Mouse (Mus musculus): ENCODE results near the gene Epha1.

The Epha1 gene

DNA sequence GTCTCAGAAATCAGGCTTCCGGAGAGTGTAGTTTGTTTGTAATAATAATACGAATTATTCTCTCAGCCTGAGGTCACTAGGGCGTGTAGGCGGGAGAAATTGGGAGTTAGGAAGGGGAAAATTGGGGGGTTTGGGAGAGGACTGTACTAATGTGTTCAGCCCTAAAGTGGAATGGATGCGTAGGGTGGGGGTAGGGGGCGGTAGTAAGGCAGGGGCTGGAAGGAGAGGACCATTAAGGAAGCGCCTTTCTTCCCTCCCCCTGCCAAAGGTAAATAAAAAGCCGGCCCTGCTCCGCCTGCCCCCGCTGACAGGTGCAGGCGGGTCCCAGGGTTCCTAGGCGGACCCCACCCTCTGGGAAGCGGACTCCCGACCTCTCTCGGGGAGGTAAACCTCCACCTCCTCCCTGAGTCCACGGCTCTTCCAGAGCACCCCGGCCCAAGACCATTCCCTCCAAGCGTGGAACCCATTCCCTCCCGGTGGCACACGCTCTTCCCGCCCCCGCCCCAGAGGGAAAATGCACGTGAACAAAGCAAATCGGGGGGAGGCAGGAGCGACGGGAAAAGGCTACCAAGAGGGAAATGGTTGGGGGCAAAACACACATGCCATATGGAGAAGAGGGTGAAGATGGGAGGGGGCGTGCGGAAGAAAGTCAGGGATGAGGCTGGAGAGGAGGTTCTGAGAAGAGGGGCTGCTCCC lies 49.5 kb downstream of the Epha1 start:
- DNase-seq = peak in 1 of 2 experiments; percentile 34

DNA sequence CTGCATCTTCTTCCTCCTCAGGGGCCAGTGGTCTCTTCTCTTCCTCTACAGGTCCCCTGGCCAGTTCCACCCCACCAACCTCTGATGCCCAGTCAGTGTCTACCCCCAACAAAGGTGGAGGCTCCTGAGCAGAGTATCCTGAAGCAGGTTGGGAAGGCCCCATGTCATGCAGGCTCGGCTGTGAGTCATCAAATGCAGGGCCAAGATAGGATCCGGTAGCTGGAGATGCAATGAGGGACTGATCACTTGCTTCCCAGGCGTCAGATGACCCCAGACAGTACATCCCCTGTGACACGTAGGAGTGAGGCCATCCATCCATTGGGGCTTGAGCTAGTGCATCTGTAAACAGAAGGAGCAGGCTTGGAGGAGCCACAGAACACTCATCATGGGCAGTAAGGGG lies 54.8 kb downstream of the Epha1 start:
- DNase-seq = no peak

DNA sequence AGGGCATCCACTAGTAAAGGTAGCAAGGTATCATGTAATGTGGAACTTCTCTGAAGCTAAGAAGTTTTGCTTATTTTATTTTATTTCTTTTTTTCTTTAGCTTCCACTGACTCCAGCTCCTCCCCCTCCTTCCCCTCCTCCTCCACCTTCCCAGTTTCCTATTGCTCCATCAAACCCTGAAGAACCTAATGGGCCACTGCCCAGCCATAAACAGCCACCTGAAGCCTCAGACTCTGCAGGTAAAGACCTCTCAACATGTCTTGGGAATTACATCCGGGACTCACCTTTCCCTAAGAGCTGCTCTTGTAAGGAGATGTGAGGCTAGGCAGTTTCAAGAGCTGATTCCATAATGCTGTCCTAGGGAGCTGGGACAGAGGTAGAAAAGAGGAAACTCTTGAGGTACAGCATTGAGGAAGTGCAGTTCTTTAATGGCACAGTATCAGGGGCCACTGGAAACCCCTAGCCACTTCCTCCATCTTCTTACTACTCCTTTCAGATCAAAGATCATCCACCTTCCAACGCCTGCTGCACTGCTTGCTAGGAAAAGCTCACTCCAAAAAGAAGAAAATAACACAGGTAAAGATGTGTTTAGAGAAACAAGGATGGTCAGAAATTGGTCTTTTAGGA lies 62.5 kb downstream of the Epha1 start:
- DNase-seq = no peak

DNA sequence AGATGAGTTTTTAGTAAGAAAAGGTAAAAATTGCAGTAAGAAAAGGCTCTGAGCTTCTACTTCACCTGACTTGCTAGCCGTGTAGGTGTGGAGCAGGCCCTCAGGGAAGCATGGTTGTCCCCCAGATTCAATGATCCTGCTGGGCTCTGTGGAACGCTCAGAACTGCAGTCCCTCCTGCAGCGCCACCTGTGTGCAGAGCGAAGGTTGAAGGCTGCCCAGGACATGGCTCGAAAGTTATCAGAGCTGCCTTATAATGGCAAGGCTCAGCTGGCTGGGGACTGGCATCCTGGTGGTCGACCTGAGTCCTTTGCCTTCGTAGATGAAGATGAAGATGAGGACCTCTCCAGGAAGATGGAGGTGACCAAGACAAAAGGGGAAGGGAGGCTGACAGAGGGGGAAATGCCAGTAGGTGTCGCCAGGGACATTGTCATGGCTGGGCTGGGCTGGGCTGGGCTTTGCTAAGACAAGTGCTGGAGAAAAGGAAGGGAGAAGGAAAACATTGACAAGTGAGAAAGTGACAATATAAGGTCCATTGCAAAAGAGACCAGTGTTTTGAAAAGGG lies 63.2 kb downstream of the Epha1 start:
- peak; percentile 49 to 55 for DNase-seq
